Mouse (Mus musculus): Measurements from ENCODE around the gene Atr.

- TF ChIP-seq CTCF (IDR thresholded peaks at IDR 0.05; ENCODE audit: low read depth) (no peak), EP300 (IDR thresholded peaks at IDR 0.05; ENCODE audit: low read depth) (no peak)
Observed at GRCm38 (mm10) chr9:95858027-95858570, 702 bp downstream of the Atr start.

Data from liver, postnatal 0 days (tissue).